Mouse (Mus musculus) myocyte (in vitro differentiated cells): ENCODE results near the gene Cbx1.

ENCODE experiments used
- MAX ChIP-seq: IDR thresholded peaks from one replicate; pipeline ENCODE4 v1.6.1; 2011; ENCODE audit warnings: low read depth, mild to moderate bottlenecking, control low read depth
- TCF3 ChIP-seq: IDR thresholded peaks from one replicate; pipeline ENCODE4 v1.6.1; 2011; ENCODE audit warnings: low read depth, control low read depth; ENCODE audit not compliant: insufficient read length

- no peak for TF ChIP-seq MAX
- no peak for TF ChIP-seq TCF3
Observed at GRCm38 (mm10) chr11:96824783-96825495, 36.0 kb downstream of the Cbx1 start.
